Mouse (Mus musculus) intestine, postnatal 0 days (tissue): ENCODE measurements around the gene Tcf21. TPM values are rescaled to one million over a fixed set of nuclear protein-coding genes. Genes with fewer than 3 reads are reported as not detected.

ENCODE experiments used
- ATAC-seq: fragments of 200-750 bp; cut with Nextera tagmentation; 2 replicates; pipeline ENCODE4 v1.8.0; 2017; ENCODE audit warnings: mild to moderate bottlenecking, moderate TSS enrichment, moderate library complexity
- H3K27ac ChIP-seq: fragments of 300-500 bp; sonication (generic); 2 replicates; pipeline ENCODE4 v1.5.1; 2014; ENCODE audit warnings: mild to moderate bottlenecking, low read depth, low read length, moderate library complexity
- H3K27me3 ChIP-seq: fragments of 300-500 bp; sonication (generic); replicated peaks from 2 replicates; pipeline ENCODE4 v1.6.1; 2014; ENCODE audit warnings: low read length, mixed read lengths; ENCODE audit not compliant: control insufficient read depth, insufficient read depth
- H3K36me3 ChIP-seq: fragments of 300-500 bp; sonication (generic); 2 replicates; pipeline ENCODE4 v1.6.1; 2014; ENCODE audit warnings: mild to moderate bottlenecking, moderate library complexity; ENCODE audit not compliant: control insufficient read depth, insufficient read depth
- H3K4me1 ChIP-seq: fragments of 300-500 bp; sonication (generic); replicated peaks from 2 replicates; pipeline ENCODE4 v1.6.1; 2014; ENCODE audit warnings: antibody characterized with exemption, low read length, mixed read lengths; ENCODE audit not compliant: control insufficient read depth, insufficient read depth
- H3K4me2 ChIP-seq: fragments of 300-500 bp; sonication (generic); replicated peaks from 2 replicates; pipeline ENCODE4 v1.6.1; 2014; ENCODE audit warnings: low read depth, mild to moderate bottlenecking, moderate library complexity
- H3K4me3 ChIP-seq: fragments of 300-500 bp; sonication (generic); 2 replicates; pipeline ENCODE4 v1.5.1; 2014; ENCODE audit warnings: low read depth, low read length
- H3K9ac ChIP-seq: fragments of 300-500 bp; sonication (generic); 2 replicates; pipeline ENCODE4 v1.6.1; 2014; ENCODE audit warnings: mild to moderate bottlenecking, low read depth, low read length
- H3K9me3 ChIP-seq: fragments of 300-500 bp; sonication (generic); 2 replicates; pipeline ENCODE4 v1.6.1; 2016; ENCODE audit warnings: mixed run types; ENCODE audit not compliant: control insufficient read depth
- CTCF ChIP-seq: sonication (generic); IDR thresholded peaks from 2 replicates; pipeline ENCODE4 v1.5.1; 2016; ENCODE audit warnings: low read depth, mild to moderate bottlenecking, control low read depth, antibody characterized with exemption, moderate library complexity
- WGBS: fragments of 180-500 bp; shearing (Covaris S2); extraction: QIAGEN DNeasy Blood & Tissue Kit; methylation state at CpG from one replicate; pipeline ENCODE4 v1.1.7; 2014; 5-methylcytosine and 5-hydroxymethylcytosine counted together
- polyA plus RNA-seq: library from polyadenylated mRNA; unstranded; fragments of >200 nt; fragmentation: Nextera tagmentation; extraction: Ambion mirVana; gene quantifications from 2 replicates; pipeline ENCODE4 v1.2.1, GENCODE M21; 2015

The Tcf21 gene
- 66.4 and 70.2 TPM in 2 replicates for polyA plus RNA-seq

DNA sequence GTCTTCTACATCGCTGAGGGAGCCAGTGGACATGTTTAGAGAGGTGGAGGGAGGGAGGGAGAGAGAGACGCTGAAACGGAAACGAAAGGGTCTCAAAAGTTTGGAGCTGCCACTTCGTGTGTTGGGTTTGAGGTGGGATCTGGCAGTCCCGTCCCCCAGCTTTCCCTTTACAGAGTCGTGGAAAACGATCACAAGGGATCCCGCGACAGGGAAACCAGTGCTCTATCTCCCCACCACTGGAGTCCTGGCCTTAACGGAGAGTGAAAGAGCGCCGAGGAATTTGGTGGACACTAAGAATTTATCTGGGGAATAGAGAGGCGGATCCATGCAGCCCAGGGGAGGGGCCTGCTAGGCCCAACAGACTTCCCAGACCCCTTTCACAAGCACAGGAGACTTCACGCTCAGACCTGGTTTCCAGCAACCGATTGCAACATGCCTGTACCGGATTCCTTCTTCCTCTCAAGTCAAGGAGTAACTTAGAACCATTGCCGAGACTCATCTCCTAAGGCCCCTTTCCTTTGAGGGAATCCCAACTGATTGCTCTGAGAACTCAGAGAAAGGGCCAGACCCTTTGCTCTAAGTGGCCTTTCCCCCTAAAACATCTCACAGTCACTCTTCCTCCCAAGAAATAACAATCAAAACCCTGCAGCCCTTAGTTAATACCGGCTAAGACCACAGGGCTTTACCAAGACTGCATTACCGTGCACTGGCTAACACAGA, at the start of gene Tcf21:
Tcf21 (minus strand) TSS at position 304 of the 720 bp plus-strand sequence.
- Histone ChIP-seq H3K4me1 (0 out of 2 replicates have a peak, but pooled peaks cover 2% of the 10 kb centered on the region), H3K27me3 (peaks cover 46% of the 10 kb centered on the region), H3K4me2 (peak within 1 kb of the TSS; percentile 40), H3K4me3 (peak within 1 kb of the TSS; percentile 52), H3K36me3 (no peaks in the 10 kb centered on the region), H3K9ac (peak within 1 kb of the TSS; percentile 66), H3K27ac (peak within 1 kb of the TSS; percentile 86), H3K9me3 (no peaks in the 10 kb centered on the region)
- ATAC-seq, result peak; percentile 64
- 21% methylated on average over 20 of the region's 20 CpGs for WGBS
- no peak for TF ChIP-seq CTCF

DNA sequence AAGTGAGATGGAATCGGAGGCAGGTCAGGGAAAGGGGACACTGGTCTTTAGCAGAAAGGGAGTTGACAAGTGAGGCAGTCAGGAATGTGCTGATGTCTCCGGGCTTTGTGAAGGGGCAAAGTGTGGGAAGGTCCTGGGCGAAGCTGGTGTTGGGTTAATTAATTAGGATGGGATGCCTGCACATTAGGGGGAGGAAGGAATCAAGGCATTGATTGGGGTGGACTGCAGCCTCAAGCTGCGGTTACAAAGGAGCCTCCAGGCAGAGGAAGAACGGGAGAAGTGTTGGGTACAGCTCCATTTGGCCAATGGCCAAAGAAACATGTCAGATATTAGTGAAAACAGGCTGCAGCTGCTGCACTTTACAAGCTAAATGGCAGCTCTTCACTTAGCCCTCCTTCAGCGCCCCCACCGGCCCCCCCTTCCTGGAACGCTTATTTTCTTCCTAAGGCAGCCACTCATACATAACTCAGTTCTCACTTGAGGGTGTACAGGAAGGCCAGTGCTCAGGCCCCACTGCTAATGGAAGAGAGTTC, 48.5 kb upstream of the Tcf21 start:
- no peaks in the 10 kb centered on the region for H3K4me1 ChIP-seq
- H3K27me3 ChIP-seq, result no peaks in the 10 kb centered on the region
- no peak overlapping the region for H3K4me3 ChIP-seq
- no peaks in the 10 kb centered on the region for H3K36me3 ChIP-seq
- TF ChIP-seq CTCF, result no peak
- no peak overlapping the region for H3K27ac ChIP-seq
- no peak overlapping the region for H3K4me2 ChIP-seq
- H3K9me3 ChIP-seq, result no peaks in the 10 kb centered on the region
- no peak overlapping the region for H3K9ac ChIP-seq
- WGBS, result 34% methylated on average over 8 of the region's 8 CpGs
- no peak for ATAC-seq

DNA sequence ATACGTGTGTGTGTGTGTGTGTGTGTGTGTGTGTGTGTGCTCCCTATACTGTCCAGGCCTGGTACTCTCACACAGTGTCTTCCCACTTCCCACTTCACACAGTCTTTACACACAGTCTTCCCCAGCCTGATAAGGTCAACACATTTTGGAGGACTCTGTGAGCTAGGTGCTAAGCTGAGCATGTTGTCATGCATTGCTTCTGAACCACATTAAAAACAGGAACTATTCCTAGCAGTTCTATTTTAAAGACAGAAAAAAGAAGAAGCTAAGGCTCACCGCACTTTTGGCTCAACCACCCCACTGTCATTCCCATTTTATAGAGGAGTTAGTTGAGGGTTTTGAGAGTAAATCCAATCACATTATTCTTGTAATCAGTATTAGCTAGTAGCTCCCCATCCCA, 47.2 kb upstream of the Tcf21 start:
- no peaks in the 10 kb centered on the region for H3K9me3 ChIP-seq
- H3K4me3 ChIP-seq, result no peak overlapping the region
- no peak for TF ChIP-seq CTCF
- no peak overlapping the region for H3K9ac ChIP-seq
- no peak overlapping the region for H3K27ac ChIP-seq
- 74% methylated on average over 2 of the region's 2 CpGs for WGBS
- H3K36me3 ChIP-seq, result no peaks in the 10 kb centered on the region
- no peak overlapping the region for H3K4me2 ChIP-seq
- no peaks in the 10 kb centered on the region for H3K4me1 ChIP-seq
- no peak for ATAC-seq
- H3K27me3 ChIP-seq, result no peaks in the 10 kb centered on the region

DNA sequence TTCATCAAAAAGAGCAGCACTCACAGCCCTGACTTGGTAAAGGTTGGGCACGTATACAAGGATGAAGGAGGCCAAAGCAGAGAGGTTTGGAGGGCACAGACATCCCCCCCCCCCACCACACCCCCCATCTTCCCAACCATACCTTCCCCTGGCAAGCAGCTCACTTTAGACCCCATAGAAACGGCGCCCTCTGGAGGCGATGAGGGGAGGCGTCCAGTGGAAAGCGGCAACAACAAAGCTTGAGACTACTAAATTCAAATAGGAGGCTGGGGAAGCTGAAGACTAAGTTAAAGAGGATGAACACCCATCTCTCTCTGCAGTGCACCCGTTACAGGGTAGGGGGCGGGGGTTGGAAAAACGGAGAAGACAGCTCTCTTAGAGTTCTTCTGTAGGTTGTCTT, 38.1 kb upstream of the Tcf21 start:
- Histone ChIP-seq H3K9ac (no peak overlapping the region), H3K27me3 (no peaks in the 10 kb centered on the region), H3K4me1 (no peaks in the 10 kb centered on the region), H3K27ac (no peak overlapping the region), H3K9me3 (no peaks in the 10 kb centered on the region), H3K36me3 (no peaks in the 10 kb centered on the region), H3K4me3 (no peak overlapping the region), H3K4me2 (no peak overlapping the region)
- 42% methylated on average over 9 of the region's 9 CpGs for WGBS
- ATAC-seq, result no peak
- TF ChIP-seq CTCF, result peak; percentile 56

DNA sequence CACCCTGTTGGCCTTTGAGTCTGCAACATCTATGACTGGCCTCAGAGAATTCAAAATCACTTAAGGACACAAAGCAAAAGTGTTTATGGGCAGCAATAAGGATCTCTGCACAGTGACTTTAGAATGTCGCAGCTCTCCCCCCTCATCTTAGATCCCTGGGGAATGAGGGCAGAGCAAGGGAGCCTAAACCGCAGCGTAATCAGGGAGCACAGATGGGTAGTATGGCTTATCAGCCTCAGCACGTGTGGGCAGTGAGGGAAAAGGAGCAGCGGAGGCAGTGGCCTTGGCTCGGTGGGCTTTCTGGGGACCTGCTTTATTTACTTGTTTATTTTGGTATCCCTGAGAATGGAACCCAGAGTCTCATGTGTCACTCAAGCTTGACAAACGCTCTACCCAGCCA, 34.4 kb upstream of the Tcf21 start:
- WGBS, result 48% methylated on average over 7 of the region's 7 CpGs
- no peak overlapping the region for H3K27ac ChIP-seq

DNA sequence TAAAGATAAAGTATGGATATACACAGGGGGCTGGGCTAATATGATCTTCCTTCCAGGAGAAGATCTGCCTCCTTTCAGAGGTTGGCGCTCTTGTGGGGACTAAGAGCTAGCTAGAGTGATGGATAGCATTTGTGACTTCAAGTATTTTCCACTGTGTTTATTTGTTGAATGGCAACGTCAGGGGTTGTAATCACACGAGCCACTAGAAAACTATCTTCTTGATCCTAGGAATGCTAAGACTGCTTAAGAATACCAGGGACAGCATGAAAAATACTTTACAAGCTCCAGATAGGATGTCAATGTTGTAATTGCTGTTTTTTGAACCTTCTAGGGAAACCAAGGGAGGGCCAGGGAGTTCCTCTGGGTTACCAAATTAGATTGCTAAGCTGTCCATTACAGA, 25.4 kb upstream of the Tcf21 start:
- whole genome bisulfite sequencing, result 19% methylated on average over 3 of the region's 3 CpGs
- H3K4me2 ChIP-seq, result no peak overlapping the region
- no peaks in the 10 kb centered on the region for H3K9me3 ChIP-seq
- no peaks in the 10 kb centered on the region for H3K4me1 ChIP-seq
- no peak overlapping the region for H3K27ac ChIP-seq
- H3K27me3 ChIP-seq, result peaks cover 34% of the 10 kb centered on the region
- H3K4me3 ChIP-seq, result no peak overlapping the region
- ATAC-seq, result no peak
- no peak overlapping the region for H3K9ac ChIP-seq
- no peak for TF ChIP-seq CTCF
- no peaks in the 10 kb centered on the region for H3K36me3 ChIP-seq

More for the DNA sequence above, 34.4 kb upstream of the Tcf21 start:
- ATAC-seq, result no peak
- H3K4me3 ChIP-seq, result no peak overlapping the region
- H3K4me1 ChIP-seq, result no peaks in the 10 kb centered on the region
- no peaks in the 10 kb centered on the region for H3K9me3 ChIP-seq
- H3K9ac ChIP-seq, result no peak overlapping the region
- no peak overlapping the region for H3K4me2 ChIP-seq
- no peak for TF ChIP-seq CTCF
- H3K36me3 ChIP-seq, result no peaks in the 10 kb centered on the region
- H3K27me3 ChIP-seq, result no peaks in the 10 kb centered on the region
